Mouse (Mus musculus) cerebellum, adult 11-12 months (tissue): ENCODE measurements around the gene Prdm8.
A peak's percentile ranks its signal among the peaks of the same experiment; 100 is the strongest.

Experiments used
- DNase-seq: peaks from one replicate; pipeline ENCODE4 v3.0.0; 2022

Prdm8 gene

GRCm38 (mm10) chr5:98167180-98167824 is at the start of gene Prdm8:
Gene Prdm8, plus strand, starts transcription at chr5:98167198.
- DNase-seq: peak; percentile 88

DNA sequence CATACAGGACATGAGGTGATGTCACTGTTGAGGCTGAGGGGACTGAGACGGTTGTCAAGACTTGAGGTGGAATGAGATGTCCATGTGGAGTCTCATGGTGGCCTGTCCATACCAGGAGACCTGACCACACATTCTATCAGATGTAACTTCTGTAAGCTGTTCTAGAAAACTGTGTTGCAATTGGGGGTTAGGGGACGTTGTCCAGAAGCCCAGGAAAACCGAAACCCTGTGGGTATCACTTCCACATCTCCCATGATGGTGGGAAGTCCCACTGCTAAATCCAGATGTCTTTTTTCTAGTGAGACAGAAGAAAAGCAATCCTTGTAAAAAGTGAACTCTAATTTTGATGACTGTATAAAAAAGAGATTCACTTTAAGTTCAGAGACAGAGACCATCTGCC is 39.9 kb upstream of the Prdm8 start:
- DNase-seq: no peak

- no peak for DNase-seq
These were observed 28.3 kb upstream of the Prdm8 start for GRCm38 (mm10) chr5:98138545-98139296.

DNA sequence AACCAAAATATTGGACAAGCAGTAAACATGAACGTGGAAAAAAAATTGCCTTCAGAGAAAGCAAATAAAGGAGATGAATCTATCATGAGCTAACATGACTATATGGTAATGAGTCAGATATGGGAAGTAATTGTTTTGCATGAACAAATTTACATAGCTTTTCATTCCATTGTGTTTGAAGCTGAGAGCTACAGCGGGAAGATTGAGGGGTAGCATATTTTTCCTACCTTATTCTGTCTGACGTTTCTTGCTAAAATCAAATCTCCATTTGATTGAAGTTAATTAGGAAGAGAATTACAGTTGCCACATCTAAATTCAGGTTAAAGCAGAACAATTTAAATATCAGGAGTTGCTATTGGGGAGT is 27.7 kb upstream of the Prdm8 start:
- no peak for DNase-seq

DNA sequence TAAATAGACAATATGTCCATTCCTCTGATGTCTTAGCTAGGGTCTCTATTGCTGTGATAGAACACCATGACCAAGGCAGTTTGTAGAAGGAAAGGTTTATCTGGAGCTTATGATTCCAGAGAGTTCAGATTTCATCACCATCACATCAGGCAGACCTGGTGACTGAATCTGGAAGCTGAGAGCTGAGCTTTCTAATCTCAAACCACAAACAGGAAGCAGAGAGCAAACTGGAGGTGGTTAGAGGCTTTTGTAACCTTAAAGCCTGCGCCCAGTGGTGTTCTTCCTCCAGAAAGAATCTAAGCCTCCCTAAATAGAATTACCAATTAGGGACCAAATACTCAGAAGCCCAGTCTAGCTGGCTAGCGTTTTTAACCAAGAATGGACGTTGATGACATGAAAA is 20.1 kb upstream of the Prdm8 start:
- DNase-seq: no peak

GRCm38 (mm10) chr5:98166116-98166515 is 882 bp upstream of the Prdm8 start:
- DNase-seq: peak; percentile 38

DNA sequence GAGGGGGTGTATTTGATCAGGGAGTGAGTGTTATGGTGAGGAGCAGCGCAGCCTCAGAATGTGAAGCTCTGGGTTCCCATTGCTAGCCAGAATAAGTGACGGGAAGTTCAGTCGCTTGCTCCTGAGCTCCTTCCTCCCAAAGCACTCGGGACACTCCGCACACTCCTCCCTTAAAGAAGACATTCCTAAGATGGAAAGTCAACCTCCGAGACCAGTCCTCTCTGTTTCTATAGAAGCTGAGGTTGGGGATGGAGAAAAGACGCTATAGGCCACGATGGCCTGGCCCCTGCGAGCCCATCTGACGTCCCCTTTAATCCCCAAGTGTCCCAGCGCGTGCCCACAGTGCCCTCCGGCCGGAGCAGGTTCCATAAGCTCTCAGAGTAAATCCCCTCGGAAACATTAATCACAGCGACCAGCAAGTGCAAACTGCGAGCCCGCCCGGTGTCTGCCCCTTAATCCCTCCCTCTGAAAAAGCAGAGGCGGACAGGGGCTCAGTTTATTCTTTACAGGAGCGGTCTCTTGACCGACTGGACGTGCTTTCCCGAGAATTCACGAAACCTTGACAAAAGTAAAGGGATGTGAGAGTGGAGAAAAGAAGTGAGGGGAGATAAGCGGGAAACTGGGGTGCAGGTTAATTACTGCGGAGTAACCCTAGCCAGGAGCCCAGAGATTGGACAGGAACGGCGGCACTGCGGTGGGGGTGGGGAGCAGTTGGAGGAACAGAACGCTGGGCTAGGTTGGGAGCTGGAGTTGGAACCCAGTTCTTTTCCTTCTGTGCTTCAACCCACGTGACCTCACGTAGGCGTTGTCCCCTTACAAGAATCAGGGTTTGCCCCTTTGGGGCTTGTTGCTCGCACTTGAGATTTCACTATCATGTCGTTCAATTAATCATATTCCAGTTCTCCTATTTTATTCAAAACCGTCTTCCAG is 1.6 kb downstream of the Prdm8 start:
- peak; percentile 30 for DNase-seq

- no peak for DNase-seq
These were observed 2.7 kb downstream of the Prdm8 start for GRCm38 (mm10) chr5:98169376-98170351.

- no peak for DNase-seq
These were observed 4.7 kb downstream of the Prdm8 start for GRCm38 (mm10) chr5:98171651-98172230.

GRCm38 (mm10) chr5:98172502-98173181 is 5.6 kb downstream of the Prdm8 start:
- DNase-seq: peak; percentile 22

DNA sequence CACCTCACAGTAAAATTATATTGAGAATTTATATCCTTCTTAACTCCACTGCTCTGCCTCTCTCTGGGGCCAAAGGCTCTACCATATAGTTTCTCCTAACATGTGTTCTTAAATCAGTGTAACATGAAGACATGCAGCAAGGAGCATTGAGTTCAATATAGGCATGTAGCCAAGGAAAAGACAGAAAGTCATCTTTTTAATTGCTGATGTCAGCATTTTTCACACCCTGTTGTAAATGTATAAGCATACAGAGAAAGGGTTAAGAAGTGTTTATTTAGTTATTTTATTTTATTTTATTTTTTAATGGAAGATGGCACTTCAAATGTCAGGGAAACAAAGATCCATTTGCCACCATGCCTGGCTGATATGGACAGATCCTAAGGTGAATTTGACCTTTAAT is 6.7 kb downstream of the Prdm8 start:
- DNase-seq: no peak

DNA sequence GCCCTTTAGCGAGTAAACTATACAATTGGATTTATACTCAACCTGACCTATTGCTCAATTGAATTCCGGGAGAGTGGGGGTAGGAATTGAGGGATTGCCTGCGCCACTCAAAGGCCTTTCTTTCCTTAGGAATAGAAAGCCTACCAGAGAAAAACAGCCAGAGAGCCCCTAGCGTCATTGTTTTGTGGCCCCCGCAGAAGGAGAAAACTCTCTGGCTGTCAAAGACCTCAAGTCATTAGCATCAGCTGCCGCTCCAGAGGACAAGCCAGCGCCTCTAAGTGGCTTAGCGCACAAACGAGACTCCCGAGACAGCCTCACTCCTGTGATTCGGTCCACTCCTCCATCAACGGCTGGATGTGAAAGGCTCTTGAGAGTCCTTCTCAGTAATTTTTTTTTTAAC is 12.6 kb downstream of the Prdm8 start:
- peak; percentile 43 for DNase-seq

- peak; percentile 78 for DNase-seq
These were observed 13.5 kb downstream of the Prdm8 start for GRCm38 (mm10) chr5:98180461-98180887.

DNA sequence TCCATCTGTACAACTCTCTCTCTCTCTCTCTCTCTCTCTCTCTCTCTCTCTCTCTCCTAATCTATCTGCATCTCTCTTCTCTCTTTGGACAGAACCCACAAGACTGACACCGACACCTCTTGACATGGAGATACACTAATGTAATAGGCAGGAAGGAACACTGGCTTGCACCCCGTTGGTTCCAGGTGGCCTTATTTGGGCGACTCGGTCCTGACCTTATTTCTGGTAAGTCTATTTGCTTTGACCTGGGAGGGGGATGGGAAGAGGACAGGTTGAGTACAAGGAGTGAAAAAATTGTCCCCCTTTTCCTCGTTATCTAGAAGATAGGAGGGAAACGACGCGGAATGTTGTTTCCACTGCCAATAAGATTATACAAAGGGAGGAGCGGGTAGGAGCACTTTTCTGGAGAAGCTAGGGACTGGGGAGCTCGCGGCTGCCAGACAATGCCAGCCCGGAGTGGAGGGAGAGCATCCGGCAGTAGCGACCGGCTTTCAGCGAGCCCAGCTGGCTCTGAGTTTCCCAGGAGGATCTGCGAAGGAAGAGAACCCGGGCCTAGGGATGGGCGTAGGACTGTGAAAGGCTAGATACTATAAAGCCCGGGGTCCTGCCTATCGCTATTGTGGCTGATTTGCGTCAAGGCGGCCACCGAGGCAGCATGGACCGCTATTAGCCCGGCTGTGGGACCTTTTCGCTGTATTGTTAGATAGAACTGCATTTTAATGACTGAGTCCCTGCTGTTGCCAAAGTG is 14.1 kb downstream of the Prdm8 start:
- DNase-seq: peak; percentile 70

DNA sequence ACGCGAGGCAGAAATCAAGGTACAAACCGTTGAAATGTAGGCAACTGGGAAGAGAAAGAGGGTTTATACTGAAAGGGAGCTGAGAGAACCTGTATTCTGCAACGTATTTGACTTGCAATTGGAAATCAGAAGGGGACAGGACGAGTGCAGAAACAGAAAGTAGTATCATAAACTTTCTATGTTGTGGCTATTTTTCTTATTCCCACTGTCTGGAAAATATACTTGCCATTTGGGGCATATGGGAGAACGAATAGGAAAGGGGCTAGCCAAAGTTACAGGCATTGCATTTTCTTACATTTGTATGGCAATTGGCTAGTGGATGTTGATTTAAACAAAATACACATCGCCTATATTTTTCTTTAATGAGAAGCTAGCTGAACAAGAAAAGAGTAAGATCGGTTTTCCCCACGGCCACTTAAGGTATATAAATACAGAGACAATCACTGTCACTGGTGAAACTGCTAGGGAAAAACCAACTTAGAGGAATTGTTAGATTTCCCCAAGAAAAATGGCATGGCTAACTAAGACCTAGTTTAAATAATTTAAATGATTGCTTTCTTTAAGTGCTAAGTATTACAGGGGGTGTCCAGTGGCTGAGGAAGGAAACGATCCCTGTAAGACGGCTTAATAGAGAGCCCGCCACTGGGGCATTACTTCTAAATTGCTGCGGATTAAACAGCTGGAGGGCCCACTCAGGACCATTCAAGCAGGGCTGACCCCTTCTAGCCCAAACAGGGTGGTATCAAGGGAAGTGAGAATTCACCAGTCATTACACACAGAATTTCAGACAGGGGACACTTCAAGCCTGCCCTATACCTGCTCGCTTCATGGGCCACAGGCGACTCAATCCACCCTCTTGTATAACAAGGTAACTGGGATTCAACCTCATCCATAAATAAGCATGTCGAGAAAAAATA is 14.9 kb downstream of the Prdm8 start:
- peak; percentile 21 for DNase-seq

DNA sequence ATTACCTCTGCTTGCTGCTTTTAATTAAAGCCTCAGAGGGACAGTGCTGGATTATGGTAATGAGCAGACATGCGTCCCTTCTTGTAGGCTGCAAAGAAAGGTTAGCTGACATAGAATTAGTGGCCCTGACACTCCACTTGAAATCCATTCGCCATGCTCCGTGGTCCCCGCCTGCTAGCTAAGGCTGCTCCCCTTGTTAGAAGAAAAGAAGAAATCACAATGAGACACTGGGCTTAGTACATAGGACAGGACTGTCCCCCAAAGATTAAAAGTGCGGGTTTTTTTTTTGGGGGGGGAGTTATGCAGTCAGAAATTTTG is 15.6 kb downstream of the Prdm8 start:
- DNase-seq: no peak

DNA sequence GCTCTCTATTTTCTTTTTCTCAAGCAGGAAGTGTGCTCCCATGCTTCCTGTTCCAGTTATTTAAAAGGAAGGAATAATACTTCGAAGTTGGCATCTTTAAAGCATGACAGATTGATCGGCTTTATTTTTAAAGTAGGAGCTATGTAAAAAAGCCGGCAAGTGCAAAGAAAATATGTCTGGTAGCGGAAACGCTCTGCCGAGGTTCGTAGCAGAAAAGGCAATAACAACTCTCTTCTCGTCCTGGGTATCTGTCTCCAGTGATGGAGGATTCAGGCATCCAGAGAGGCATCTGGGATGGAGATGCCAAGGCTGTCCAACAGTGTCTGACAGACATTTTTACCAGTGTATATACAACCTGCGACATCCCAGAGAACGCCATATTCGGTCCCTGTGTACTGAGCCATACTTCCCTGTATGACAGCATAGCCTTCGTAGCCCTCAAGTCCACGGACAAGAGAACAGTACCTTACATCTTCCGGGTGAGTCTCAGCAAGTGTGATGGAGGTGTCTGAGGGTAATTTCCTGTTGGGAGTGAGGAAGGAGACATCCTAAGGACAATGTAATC is 16.1 kb downstream of the Prdm8 start:
- DNase-seq: peak; percentile 18

DNA sequence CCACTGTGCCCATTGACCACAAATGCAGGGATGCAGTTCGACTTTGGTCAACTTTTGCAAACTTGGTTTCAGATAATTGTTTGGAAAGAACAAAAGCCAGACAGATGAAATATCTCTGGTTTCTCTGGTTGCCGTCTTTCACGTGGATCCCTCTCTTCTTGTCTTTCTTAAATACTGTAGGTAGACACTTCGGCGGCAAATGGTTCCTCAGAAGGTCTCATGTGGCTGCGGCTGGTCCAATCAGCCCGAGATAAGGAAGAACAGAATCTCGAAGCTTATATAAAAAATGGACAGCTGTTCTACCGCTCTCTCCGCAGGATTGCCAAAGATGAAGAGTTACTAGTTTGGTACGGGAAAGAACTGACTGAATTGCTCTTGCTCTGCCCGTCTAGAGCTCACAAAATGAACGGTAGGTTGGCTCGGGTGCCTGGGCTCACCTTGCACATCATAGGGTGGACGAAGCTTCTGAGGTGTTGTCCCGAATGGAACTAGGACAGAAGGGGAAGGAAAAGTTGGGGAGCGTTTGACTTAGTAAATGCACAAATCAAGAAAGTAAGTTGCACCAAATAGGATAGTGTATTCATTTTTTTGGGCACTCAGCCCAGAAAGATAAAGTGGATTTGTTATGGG is 17.4 kb downstream of the Prdm8 start:
- DNase-seq: peak; percentile 36
